Mouse (Mus musculus) lung, postnatal 36 days (tissue): ENCODE measurements around the gene Knstrn.
A peak's percentile ranks its signal among the peaks of the same experiment; 100 is the strongest.

ENCODE experiments used
- DNase-seq: peaks from one replicate; pipeline ENCODE4 v3.0.0; 2022; ENCODE audit warnings: mixed read lengths

Gene Knstrn

DNA sequence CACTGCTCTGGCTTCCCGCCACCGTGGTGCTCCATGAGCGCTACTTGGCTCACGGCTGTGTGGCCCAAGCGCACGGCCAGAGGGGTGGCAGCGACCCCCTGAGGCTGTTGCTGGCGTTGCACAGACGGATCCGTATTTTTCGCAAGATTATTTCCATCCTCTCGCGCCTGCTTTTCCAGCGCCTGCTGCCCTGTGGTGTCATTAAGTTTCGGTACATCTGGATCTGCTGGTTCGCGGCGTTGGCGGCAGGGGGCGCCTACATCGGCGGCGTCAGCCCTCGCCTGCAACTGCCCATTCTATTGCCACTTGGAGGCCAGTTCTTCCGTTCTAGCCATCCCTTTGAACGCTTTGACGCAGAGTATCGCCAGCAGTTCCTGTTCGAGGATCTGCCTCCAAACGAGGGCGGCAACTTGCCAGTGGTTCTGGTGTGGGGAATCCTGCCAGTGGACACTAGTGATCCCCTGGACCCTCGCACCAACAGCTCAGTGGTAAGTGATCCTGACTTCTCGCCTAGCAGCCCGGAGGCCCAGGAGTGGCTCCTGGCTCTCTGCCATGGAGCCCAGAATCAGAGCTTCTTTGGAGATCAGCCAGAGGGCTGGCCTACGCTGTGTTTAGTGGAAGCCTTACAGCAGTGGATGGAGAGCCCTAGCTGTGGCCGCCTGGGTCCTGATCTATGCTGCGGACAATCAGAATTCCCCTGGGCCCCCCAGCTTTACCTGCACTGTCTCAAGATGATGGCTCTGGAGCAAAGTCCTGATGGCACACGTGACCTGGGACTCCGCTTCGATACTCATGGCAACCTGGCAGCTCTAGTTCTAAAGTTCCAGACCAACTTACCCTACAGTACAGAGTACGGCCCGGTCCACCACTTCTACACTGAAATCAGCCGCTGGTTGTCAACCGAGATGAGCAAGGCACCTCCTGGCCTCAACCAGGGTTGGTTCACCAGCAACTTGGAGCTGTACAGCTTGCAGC is 23.0 kb upstream of the Knstrn start:
- DNase-seq: peak; percentile 88

DNA sequence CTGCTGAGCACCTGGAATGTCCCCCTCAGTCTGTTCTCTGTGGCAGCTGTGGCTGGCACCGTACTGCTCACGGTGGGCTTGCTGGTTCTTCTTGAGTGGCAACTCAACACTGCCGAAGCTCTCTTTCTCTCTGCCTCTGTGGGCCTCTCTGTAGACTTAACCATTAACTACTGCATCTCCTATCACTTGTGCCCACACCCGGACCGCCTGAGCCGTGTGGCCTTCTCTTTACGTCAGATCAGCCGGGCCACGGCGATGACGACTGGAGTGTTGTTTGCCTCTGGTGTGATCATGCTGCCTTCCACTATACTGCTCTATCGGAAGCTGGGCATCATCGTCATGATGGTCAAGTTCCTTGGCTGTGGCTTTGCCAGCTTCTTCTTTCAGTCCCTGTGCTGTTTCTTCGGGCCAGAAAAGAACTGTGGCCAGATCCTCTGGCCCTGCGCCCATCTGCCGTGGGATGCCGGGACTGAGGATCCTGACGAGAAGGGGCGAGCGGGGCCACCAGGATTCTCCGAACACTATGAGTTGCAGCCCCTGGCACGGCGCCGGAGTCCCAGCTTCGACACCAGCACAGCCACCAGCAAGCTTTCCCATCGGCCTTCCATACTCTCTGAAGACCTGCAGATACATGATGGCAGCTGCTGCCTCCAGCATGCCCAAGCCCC is 22.1 kb upstream of the Knstrn start:
- DNase-seq: no peak

DNA sequence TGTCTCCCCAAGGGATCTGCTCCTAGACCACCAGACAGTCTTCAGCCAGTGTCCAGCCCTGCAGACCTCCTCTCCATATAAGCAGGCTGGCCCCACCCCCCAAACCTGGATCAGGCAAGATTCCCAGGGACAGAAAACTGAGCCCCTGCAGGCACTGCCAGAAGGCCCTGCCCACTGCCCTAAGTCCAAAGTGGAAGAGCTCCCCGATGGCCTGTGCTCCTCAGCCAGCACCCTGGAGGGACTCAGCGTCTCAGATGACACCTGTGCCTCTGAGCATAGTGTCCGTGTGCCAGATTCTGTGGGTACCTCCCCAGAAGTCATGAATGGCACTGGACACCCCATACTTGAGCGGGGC is 21.6 kb upstream of the Knstrn start:
- no peak for DNase-seq

DNA sequence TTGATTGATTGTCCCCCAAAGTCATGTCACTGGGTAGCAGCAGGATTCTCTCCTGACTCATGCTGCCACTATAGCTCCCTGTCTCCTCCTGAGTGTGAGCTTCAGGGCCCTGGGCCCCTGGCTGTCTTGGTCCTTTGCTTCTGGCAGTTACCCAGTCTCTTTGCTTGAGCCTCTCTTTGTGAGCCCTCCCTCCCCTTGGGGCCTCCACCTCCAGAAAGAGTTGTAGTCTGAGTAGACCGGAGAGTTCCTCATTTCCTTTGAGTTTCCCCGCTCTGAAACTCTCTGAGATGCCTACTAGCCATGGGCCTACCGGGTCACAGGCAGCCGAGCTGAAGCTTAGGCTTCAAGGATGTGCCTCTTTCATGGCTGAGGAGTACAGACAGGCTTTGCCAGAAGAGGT is 20.2 kb upstream of the Knstrn start:
- no peak for DNase-seq

DNA sequence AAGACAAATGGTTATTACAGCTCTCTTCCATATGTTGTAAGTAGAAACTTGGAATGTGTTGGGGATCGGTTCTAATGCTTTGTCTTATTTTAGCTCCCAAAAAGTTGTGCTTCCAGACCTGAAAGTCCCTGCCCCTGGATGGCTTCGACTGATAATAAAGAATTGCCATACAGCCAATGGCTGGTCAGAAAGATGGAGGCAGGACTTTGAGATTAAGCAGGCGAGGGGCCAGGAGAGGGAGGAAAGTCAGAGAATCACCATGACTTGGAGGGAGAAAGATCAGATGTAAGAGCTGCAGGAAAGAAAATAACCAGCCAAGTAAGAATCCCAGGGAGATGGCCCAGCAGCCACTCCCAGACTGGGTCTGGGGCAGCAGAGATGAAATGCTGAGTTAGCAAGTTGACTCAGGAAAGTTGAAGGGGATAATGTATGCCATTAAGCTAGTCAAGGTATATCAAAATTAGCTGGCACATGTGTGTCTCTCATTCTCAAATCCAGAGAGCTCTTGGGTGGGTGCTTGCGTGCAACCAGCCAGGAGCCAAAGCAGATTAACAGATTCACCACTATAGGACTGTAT is 11.2 kb upstream of the Knstrn start:
- DNase-seq: no peak

DNA sequence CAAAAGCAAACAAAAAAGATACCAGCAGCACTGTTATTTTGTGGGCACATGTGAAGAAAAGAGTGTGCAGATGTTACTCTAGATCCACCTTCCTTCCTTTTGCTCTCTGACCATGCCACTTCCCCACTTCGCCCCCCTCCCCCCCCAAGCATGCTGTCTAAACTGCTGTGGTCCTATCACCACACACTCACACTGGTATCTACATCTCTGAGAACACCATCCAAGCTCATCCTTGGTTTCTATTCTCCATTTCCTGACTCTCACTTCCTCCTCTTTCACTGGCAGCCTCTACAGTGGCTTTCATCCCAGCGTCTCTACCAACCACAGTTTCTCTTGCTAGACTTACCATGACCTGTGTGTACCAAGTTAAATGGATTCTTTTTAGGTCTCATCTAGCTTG is 9.3 kb upstream of the Knstrn start:
- DNase-seq: peak; percentile 25

DNA sequence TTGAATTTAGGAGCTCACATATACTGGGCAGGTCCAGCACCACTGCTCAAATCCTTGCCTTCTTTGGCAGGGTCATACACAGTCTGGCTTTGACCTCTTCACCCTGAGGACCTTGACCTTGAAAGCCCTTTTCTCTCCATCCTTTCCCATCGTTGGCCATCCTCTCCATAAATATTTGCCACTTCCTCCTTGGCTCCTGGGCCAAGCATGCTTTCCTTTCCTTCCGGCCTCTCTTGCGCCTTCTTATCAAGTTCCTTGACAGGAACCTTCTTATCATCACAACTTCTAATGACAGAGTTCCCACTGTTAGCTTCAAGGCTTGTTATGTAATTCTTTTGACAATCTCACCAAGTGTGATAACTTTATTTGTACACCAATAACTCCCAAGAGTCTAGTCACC is 8.7 kb upstream of the Knstrn start:
- peak; percentile 54 for DNase-seq

DNA sequence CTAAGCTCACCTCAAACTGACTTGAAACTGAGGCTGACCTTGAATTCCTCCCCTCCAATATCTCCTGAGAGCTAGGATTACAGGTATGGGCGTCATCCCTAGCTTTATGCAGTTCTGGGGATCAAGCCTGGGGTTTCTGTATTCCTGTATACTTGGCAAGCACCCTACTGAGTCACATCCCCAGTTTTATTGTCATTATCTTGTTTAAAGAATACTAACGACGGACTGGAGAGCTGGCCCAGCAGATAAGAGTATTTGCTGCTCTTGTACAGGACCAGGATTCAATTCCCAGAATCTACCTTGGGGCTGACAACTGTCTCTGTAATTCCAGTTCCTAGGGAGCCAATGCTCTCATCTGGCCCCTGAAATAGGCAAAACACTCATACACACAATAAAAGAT is 8.0 kb upstream of the Knstrn start:
- DNase-seq: no peak

DNA sequence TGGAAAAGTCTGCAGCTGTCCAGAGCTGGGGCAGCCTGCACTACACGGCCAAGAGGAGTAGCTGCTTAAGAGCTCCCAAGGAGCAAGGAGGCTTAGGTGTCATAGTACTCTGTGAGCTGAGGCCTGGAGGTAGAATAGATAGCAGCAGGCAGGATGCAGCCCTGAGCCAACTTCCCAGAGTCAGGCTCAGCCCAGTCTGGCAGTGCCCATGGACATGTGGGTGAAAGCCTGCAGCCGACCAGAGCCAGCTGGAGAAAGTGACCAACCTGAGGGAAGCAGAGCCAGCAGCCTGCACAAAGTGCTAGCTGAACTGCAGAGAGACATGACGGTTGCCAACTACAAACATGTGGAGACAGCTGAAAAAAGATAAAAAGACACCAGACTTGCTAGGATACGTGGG is 6.9 kb upstream of the Knstrn start:
- peak; percentile 47 for DNase-seq

DNA sequence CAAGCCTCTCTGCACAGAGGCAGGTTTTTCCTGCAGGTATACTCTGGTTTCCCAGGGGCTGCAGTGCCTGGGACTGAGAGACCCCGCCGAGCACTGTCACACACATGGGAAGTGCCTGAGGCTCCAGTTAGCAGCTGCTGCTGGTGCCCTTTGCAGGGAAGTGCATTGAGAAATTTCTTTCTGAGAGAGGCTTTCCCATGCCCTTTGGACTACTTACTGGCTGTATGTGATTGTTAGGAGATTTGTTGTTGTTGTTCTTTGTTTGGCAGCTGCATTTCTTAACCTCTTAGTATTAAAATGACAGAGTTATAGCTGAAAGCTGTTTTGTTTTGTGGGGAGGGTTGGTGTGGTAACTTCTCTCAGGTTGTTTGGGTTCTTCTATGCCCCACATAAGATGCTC is 2.9 kb upstream of the Knstrn start:
- DNase-seq: no peak

DNA sequence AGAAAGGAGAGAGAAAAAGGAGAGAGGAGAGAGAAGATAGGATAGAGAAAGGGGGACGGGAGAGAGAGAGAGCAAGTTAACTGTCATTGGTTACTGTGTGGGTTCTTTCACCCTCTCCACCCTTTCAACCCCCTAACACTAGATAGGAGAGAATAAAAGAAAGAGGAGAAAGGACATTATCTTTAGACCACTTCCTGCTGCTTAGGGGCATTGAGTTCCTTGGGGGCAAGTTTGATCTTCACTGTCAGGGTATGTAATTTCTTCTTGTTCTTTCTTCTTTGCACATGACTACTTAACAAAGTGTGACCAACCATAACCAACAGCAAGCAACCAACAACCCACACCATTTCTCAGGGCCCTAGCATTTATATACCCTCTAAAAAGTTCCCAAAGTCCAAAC is 1.1 kb upstream of the Knstrn start:
- DNase-seq: no peak

DNA sequence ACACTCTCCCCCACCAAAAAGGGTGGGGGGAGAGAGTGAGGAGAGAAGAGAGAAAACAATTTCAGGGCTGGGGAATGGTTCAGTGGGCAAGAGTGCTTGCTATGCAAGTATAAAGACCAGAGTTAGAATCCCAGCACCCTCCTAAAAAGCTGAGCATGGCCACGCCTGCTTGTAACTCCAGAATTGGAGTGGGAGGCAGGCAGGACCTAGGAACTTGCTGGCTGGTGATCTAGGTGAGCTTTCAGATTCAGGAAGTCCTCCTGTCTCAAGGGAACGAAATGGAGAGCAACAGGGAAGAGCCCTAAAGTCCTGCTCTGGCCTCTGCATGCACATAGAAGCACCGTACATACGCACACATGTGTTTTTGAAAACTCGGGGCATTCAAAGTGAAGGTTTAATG is 9.0 kb downstream of the Knstrn start:
- DNase-seq: no peak

DNA sequence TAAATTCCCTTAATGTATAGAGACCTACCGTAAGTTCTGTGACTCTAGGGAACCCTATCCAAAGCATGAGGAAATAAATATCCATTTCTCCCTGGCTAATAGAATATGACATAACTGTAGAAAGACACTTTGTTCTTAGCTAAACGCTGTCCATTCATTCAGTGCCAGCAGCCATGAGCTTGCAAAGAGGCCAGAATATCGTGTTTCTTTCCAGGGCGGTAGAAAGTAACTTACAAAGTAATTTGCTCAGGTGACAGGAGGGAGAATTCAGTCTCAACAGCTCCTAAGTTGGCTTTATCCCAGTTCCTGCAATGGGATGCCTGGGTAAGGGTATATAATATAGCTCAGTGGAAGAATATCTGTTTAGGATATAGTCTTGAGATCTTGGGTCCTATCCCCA is 10.6 kb downstream of the Knstrn start:
- no peak for DNase-seq

DNA sequence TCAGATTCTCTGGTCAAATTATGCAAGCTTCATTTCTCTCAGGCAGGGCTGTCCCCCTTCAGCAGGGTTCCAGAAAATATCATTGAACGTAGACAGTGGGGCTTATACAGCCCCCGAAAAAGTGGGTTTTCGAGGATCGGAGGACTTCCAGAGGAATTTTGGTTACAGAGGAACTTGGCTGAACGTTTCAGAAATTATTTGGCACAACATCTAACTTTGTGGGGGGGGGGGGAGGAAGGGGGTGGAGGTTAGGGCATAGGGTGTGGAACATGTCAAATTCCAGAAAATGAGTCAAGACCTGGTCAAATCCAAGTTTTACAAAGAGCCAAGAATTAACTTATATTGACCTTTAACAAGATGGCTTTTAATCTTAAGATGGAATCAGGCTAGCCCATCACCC is 15.3 kb downstream of the Knstrn start:
- no peak for DNase-seq

DNA sequence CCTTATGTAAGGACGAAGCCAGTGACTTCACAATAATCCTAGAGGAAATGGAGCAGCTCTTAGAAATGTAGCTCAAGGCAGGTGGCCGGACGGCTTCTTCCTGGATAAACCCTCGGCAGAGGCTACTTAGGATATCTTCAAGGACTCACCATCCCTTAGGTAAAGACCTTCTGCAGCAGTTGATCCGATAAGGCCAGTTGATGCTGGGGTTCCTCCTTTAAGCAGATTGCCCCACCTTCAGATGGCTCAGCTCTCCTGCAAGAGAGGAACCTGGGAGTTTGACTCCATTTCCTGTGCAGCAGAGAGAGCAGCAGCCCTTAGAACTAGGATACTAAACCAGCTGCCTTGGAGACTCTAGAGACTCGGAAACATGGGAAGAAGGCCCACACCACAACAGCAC is 20.3 kb downstream of the Knstrn start:
- DNase-seq: no peak

DNA sequence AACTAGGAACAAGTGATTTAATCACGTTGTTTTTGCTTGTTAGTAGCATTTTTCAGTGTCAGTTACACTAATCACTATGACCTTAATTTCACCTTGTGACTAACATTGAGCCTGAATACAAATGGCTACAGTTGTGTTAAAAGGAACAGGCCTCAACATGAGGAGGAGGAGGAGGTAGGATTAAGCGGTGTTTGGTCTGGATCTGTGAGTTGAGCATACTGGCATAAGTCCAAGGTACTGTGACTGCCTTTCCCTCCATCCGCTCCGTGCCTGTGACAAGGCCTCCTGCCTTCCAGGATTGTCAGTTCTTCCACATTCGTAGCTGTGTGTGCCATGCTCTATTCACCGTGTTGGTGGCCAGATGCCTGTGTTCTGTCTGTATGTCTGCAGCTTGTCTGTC is 21.3 kb downstream of the Knstrn start:
- DNase-seq: no peak

DNA sequence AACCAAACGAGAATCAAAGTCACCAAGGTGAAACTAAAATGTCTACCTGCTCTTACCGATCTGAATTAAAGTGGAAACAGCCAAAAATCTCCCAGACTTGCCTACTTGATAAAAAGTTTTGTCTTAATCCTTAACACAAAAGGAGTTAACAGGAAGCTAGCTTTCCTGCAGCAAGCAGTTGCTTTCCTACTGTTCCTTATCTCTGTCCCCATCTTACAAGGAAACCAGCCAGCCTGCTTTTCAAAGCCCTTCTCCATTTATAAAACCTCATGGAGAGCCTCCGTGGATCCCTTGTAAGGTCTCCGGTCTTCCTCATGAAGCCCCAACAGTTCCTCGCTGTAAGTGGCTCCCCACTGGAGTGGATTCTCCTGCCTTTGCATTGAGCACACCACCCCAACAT is 24.5 kb downstream of the Knstrn start:
- DNase-seq: no peak

DNA sequence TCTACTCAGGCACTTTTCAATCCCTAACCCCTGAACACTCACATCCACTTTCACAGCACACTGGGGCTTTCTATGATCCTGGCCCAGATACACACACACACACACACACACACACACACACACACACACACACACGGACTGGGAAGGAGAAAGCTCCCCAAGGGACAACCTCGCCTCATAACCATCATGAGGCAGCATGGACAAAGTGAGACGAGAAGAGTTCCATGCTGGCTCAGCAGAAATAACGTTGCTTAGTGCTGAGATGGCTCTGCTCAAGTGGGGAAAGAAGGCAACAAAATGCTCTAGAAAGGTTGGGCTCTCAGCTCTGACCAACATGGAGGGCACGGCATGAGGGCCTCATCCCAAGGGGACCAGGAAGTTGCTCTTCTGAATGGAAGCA is 27.4 kb downstream of the Knstrn start:
- DNase-seq: no peak

DNA sequence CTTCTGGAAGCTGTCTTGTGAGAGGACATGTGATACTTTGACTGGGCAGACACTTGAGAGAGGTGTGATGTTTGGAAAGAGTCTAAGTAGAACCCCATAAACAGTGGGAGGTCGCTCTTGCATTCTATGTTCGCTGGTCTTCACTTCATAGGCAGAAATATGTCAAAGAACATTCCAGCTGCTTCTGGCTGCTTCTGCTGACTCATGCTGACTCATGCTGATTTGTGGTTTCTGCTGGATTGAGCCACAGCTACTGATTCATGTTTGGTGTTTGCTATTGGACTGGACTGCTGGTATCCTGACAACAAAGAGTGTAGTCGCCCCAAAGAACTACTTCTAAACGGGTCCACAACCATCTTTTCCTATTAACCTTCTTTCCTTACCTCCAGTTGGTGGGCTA is 28.0 kb downstream of the Knstrn start:
- no peak for DNase-seq

DNA sequence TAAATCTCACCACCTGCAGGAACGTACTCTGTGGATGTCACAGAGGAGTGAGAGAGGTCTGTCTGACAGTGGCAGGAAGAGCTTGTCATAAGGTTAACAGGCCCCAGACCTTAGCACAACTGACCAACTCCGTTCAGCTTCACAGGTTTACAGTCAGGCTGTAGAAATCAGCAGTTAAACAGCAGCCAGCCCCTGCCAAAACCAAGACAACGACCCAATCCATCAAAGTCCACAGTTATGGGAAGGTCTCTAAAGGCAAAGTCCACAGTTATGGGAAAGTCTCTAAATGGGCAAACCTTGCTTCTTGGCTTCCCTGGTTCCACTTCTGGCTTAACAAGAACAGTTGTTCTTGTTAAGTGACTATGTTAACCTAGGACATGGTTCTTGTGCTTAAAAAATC is 30.6 kb downstream of the Knstrn start:
- DNase-seq: no peak

DNA sequence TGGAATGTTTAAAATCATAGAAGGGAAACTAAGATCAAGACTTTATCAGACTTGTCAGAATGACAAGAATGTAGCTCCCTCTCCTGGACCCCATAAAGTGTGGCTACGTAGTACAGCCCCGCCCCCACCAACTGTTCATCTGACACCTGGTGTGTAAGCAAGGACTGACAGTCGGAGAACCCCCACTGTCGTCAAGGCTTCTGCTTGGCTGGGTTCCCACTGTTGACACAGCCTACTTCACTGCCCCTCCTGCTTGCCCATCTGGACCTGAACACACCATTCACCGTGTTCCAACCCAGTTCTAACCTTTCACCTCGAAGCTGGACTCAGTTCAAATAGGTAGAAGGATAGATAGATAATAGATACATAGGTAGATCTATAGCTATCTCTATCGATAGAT is 32.4 kb downstream of the Knstrn start:
- DNase-seq: peak; percentile 31

DNA sequence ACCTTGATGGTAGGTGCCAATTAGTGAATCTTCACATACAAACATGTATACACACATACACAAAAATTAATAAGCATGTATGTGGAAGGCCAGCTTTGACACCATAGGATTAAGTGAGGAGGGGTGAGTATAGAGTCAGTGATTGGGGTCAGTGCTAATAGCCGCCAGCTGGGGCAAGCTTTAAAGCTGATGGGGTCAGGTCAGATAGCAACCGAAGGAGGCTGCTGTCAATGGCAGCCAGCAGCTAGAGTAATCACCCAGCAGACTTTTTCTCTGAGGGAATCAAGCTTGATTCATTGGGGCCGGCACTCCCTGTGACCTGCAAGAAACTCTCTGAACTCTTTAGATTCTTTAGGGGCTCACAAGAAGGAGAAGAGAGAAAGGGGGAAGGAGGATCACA is 38.0 kb downstream of the Knstrn start:
- no peak for DNase-seq

DNA sequence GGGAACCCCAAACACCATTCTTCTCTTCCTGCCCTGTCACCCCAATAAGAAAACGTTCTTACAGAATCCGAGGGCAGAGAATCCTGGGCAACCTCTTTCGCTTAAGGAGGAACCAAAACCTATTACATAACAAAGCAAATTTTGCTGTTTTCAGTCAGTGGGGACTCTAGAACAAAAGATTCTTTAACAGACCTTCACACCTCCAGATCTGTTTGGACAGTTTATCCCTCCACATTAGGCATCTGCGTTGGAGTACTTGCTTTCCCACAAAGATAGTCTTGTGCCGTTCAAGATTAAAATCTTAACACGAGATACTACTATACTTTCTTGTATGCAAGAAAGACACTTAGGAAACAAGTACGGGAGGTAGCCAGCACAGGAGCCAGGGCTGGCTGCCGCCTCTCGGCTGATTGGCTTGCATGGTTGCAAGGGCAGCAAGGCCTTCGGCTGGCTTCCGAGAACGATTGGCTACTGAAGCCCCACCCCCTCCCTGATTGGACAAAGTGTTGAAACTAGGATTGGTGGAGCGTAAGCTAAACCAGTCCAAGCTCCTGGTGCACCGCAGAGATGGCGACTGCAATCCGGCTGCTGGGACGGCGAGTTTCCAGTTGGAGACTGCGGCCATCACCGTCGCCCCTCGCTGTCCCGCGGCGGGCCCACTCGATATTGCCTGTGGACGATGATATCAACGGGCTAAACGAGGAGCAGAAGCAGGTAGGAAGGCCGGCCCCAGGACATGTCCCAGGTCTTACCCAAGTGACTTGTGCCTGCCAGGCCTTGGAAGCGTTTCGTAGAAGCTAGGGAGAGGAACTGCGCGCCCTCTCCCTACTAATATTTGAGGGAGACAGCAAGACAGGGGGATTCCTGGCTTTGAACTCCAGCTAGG is 47.9 kb downstream of the Knstrn start, which contains the start of gene Ivd:
Gene Ivd, plus strand, starts transcription at position 501 of the 886 bp plus-strand sequence.
- DNase-seq: peak; percentile 98
